In the genomic region with DNA sequence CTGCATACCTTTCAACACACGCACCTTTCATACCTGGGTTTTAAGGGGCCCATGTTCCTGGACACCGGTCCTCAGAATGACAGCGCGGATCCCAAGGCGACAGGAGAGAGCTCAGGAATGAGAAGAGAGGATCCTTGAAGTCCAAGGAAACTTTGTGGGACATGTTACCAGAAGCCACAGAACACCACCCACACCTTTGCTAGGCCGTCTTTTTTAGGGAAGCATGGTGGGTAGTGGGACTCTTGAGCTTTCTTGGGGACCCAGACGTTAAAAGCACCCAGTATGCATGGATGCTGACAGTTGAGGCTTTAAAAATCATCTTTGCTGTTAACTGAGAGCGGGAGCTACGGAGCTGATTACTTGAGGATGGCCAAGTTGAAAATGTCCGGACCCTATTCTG, we compare ENCODE assay signal across 9 mouse cellular contexts. TPM values are rescaled to one million over a fixed set of nuclear protein-coding genes. Genes with fewer than 3 reads are reported as not detected.
A peak's percentile ranks its signal among the peaks of the same experiment; 100 is the strongest.
DNase-seq lines count a peak whose midpoint lies in the region; ATAC-seq and TF ChIP-seq lines count a peak whose summit lies in the region.
"Had no signal": no experiment of that assay in that cellular context is flagged by ENCODE, and none has a peak within 500 bp of the region (broad histone marks: within the 10 kb centered on the region; RNA-seq: fewer than 3 reads in every experiment).

No protein-coding gene starts in this region.

- no peaks in the 10 kb centered on the region for H3K9me3 ChIP-seq in heart, embryonic 12.5 days (replicated peaks)
- no peaks in the 10 kb centered on the region for H3K9me3 ChIP-seq in ES-E14 (ENCODE audit: control insufficient read depth, insufficient read depth, low read depth, low read length)
- no peaks in the 10 kb centered on the region for H3K9me3 ChIP-seq in hindbrain, embryonic 13.5 days
- H3K9me3 ChIP-seq in midbrain, embryonic 12.5 days, result no peaks in the 10 kb centered on the region

- DNase-seq in heart, adult 11 months, result no peak
- no peak for DNase-seq in ES-E14 (ENCODE audit: low read depth, low spot score)
- DNase-seq in right cerebral cortex, postnatal 4 days, result no peak
- no peak for DNase-seq in kidney, adult 18-20 months

- ATAC-seq in heart, embryonic 12.5 days (ENCODE audit: insufficient number of reproducible peaks, low FRiP score), result no peak
- ATAC-seq in hindbrain, embryonic 13.5 days (ENCODE audit: low FRiP score), result no peak
- no peak for ATAC-seq in midbrain, embryonic 12.5 days (ENCODE audit: low FRiP score, low read depth)
- ATAC-seq in megakaryocyte-erythroid progenitor cell, adult 5-6 weeks (replicated peaks; ENCODE audit: low FRiP score, low TSS enrichment, poor library complexity, severe bottlenecking), result no peak

- H3K27me3 ChIP-seq in heart, embryonic 12.5 days (replicated peaks), result peaks cover 51% of the 10 kb centered on the region
- peaks cover 56% of the 10 kb centered on the region for H3K27me3 ChIP-seq in hindbrain, embryonic 13.5 days
- peaks cover 74% of the 10 kb centered on the region for H3K27me3 ChIP-seq in midbrain, embryonic 12.5 days

- no peaks in the 10 kb centered on the region for H3K36me3 ChIP-seq in heart, embryonic 12.5 days
- H3K36me3 ChIP-seq in ES-E14 (ENCODE audit: control insufficient read depth, insufficient read depth, low read length, poor library complexity, severe bottlenecking), result no peaks in the 10 kb centered on the region; the same call in 1 of the 2 replicates
- H3K36me3 ChIP-seq in hindbrain, embryonic 13.5 days, result no peaks in the 10 kb centered on the region
- H3K36me3 ChIP-seq in midbrain, embryonic 12.5 days, result no peaks in the 10 kb centered on the region

- peak overlapping the region; percentile 100 for H3K4me2 ChIP-seq in heart, embryonic 12.5 days
- peak overlapping the region; percentile 87 for H3K4me2 ChIP-seq in hindbrain, embryonic 13.5 days
- H3K4me2 ChIP-seq in midbrain, embryonic 12.5 days (replicated peaks), result peak overlapping the region; percentile 72

- 0 out of 2 replicates have a peak overlapping the region, but pooled peaks have one; percentile 75 for H3K9ac ChIP-seq in heart, embryonic 12.5 days
- H3K9ac ChIP-seq in ES-E14 (ENCODE audit: insufficient read depth, low read depth, low read length, poor library complexity, severe bottlenecking), result peak overlapping the region; percentile 94
- peak overlapping the region; percentile 69; the same call in 1 of the 2 replicates for H3K9ac ChIP-seq in hindbrain, embryonic 13.5 days
- H3K9ac ChIP-seq in midbrain, embryonic 12.5 days (replicated peaks), result no peak overlapping the region
- H3K9ac ChIP-seq: liver, embryonic 14.5 days had no signal

- H3K4me3 ChIP-seq in heart, embryonic 12.5 days, result peak overlapping the region; percentile 60
- peak overlapping the region; percentile 84 to 87 for H3K4me3 ChIP-seq in ES-E14 (ENCODE audit: insufficient read depth in 1 of 2, low read depth in 1 of 2, low read length in 2 of 2, poor library complexity in 1 of 2, severe bottlenecking in 1 of 2)
- H3K4me3 ChIP-seq in hindbrain, embryonic 13.5 days, result peak overlapping the region; percentile 46
- peak overlapping the region; percentile 43 for H3K4me3 ChIP-seq in midbrain, embryonic 12.5 days

- peak overlapping the region; percentile 90; the same call in 1 of the 2 replicates for H3K27ac ChIP-seq in heart, embryonic 12.5 days (ENCODE audit: poor library complexity, severe bottlenecking)
- H3K27ac ChIP-seq in ES-E14 (ENCODE audit: insufficient read depth, low read depth, low read length, poor library complexity, severe bottlenecking), result no peak overlapping the region; the same call in 1 of the 2 replicates
- H3K27ac ChIP-seq in hindbrain, embryonic 13.5 days, result peak overlapping the region; percentile 81
- peak overlapping the region; percentile 84 for H3K27ac ChIP-seq in midbrain, embryonic 12.5 days (replicated peaks)
- H3K27ac ChIP-seq: liver, embryonic 14.5 days had no signal

- 50% methylated on average over 10 of the region's 10 CpGs for WGBS in heart, embryonic 12.5 days
- WGBS in hindbrain, embryonic 13.5 days, result 45% methylated on average over 10 of the region's 10 CpGs
- WGBS in midbrain, embryonic 12.5 days, result 41% methylated on average over 10 of the region's 10 CpGs

- in situ Hi-C loops in ES-E14 (cut with MboI; ENCODE audit: low sequenced_read_pairs in 2 of 2, unreplicated experiment in 2 of 2), result no loop called here

- peaks cover 54% of the 10 kb centered on the region for H3K4me1 ChIP-seq in heart, embryonic 12.5 days (replicated peaks)
- H3K4me1 ChIP-seq in ES-E14 (ENCODE audit: control insufficient read depth in 2 of 2, insufficient read depth in 2 of 2, low read length in 2 of 2, poor library complexity in 1 of 2), result peaks cover 12 to 24% of the 10 kb centered on the region in 2 experiments
- peaks cover 65% of the 10 kb centered on the region for H3K4me1 ChIP-seq in hindbrain, embryonic 13.5 days (replicated peaks)
- H3K4me1 ChIP-seq in midbrain, embryonic 12.5 days, result peaks cover 49% of the 10 kb centered on the region

TF ChIP-seq in ES-E14, 5 proteins besides CTCF, POLR2A, EP300 and RAD21:
- no peak for TF ChIP-seq CHD2 (IDR thresholded peaks at IDR 0.05; ENCODE audit: low read depth, low read length)
- TF ChIP-seq ZC3H11A (IDR thresholded peaks at IDR 0.05; ENCODE audit: borderline replicate concordance, low read depth, low read length), result no peak; the same call in 1 of the 2 replicates
- TF ChIP-seq ZNF384 (IDR thresholded peaks at IDR 0.05; ENCODE audit: low read depth, low read length), result no peak
- TF ChIP-seq HCFC1 (IDR thresholded peaks at IDR 0.05; ENCODE audit: borderline replicate concordance, insufficient read depth, low read length), result no peak
- no peak for TF ChIP-seq MAFK (IDR thresholded peaks at IDR 0.05; ENCODE audit: insufficient read depth, low read depth, low read length)
TF ChIP-seq in ES-E14: peak in this region for 0.

RNA-seq across cellular contexts. Expression of a gene that starts 1.1 kb away (rescaled TPM):
- polyA plus RNA-seq in heart, embryonic 12.5 days (2016; fragmentation: Nextera tagmentation; extraction: Ambion mirVana), result 12.9 and 14.2 TPM in 2 replicates
- 40.9 and 48.7 TPM in 2 replicates for total RNA-seq in ES-E14 (2012; rRNA removed)
- 15.6 and 16.2 TPM in 2 replicates for polyA plus RNA-seq in hindbrain, embryonic 13.5 days (2015; fragmentation: Nextera tagmentation; extraction: Ambion mirVana)
- 13.8 and 17.0 TPM in 2 replicates for polyA plus RNA-seq in midbrain, embryonic 12.5 days (2016; fragmentation: Nextera tagmentation; extraction: Ambion mirVana)
- not detected in 2 replicates for total RNA-seq in megakaryocyte-erythroid progenitor cell, adult 5-6 weeks (2014; fragmentation: Nextera tagmentation)
- total RNA-seq in megakaryocyte-erythroid progenitor cell, adult 5-6 weeks (2017), result not detected in 2 replicates

RNA-seq across cellular contexts. Expression of a gene that starts 16.2 kb away (rescaled TPM):
- 1,377 and 1,385 TPM in 2 replicates for polyA plus RNA-seq in heart, embryonic 12.5 days (2016; fragmentation: Nextera tagmentation; extraction: Ambion mirVana)
- 390 TPM in 2 replicates for total RNA-seq in ES-E14 (2012; rRNA removed)
- 875 and 879 TPM in 2 replicates for polyA plus RNA-seq in hindbrain, embryonic 13.5 days (2015; fragmentation: Nextera tagmentation; extraction: Ambion mirVana)
- polyA plus RNA-seq in midbrain, embryonic 12.5 days (2016; fragmentation: Nextera tagmentation; extraction: Ambion mirVana), result 705 and 706 TPM in 2 replicates
- 479 and 484 TPM in 2 replicates for total RNA-seq in megakaryocyte-erythroid progenitor cell, adult 5-6 weeks (2014; fragmentation: Nextera tagmentation)
- total RNA-seq in megakaryocyte-erythroid progenitor cell, adult 5-6 weeks (2017), result 60.4 and 80.0 TPM in 2 replicates

RNA-seq across cellular contexts. Expression of a gene that starts 32.4 kb away (rescaled TPM):
- 12.8 TPM in 2 replicates for polyA plus RNA-seq in heart, embryonic 12.5 days (2016; fragmentation: Nextera tagmentation; extraction: Ambion mirVana)
- 10.2 and 10.8 TPM in 2 replicates for total RNA-seq in ES-E14 (2012; rRNA removed)
- 21.6 and 22.4 TPM in 2 replicates for polyA plus RNA-seq in hindbrain, embryonic 13.5 days (2015; fragmentation: Nextera tagmentation; extraction: Ambion mirVana)
- 21.0 TPM in 2 replicates for polyA plus RNA-seq in midbrain, embryonic 12.5 days (2016; fragmentation: Nextera tagmentation; extraction: Ambion mirVana)
- 12.1 and 12.7 TPM in 2 replicates for total RNA-seq in megakaryocyte-erythroid progenitor cell, adult 5-6 weeks (2014; fragmentation: Nextera tagmentation)
- 9.2 and 10.0 TPM in 2 replicates for total RNA-seq in megakaryocyte-erythroid progenitor cell, adult 5-6 weeks (2017)

RNA-seq across cellular contexts. Expression of a gene that starts 37.0 kb away (rescaled TPM):
- 11.8 and 12.3 TPM in 2 replicates for polyA plus RNA-seq in heart, embryonic 12.5 days (2016; fragmentation: Nextera tagmentation; extraction: Ambion mirVana)
- total RNA-seq in ES-E14 (2012; rRNA removed), result 50.4 and 67.3 TPM in 2 replicates
- 86.3 and 94.6 TPM in 2 replicates for polyA plus RNA-seq in hindbrain, embryonic 13.5 days (2015; fragmentation: Nextera tagmentation; extraction: Ambion mirVana)
- 48.6 and 49.8 TPM in 2 replicates for polyA plus RNA-seq in midbrain, embryonic 12.5 days (2016; fragmentation: Nextera tagmentation; extraction: Ambion mirVana)
- total RNA-seq in megakaryocyte-erythroid progenitor cell, adult 5-6 weeks (2014; fragmentation: Nextera tagmentation), result not detected in 2 replicates
- not detected in 2 replicates for total RNA-seq in megakaryocyte-erythroid progenitor cell, adult 5-6 weeks (2017)

RNA-seq across cellular contexts. Expression of a gene that starts 47.7 kb away (rescaled TPM):
- polyA plus RNA-seq in heart, embryonic 12.5 days (2016; fragmentation: Nextera tagmentation; extraction: Ambion mirVana), result 75.6 and 82.6 TPM in 2 replicates
- 42.3 and 45.2 TPM in 2 replicates for total RNA-seq in ES-E14 (2012; rRNA removed)
- polyA plus RNA-seq in hindbrain, embryonic 13.5 days (2015; fragmentation: Nextera tagmentation; extraction: Ambion mirVana), result 67.9 and 75.2 TPM in 2 replicates
- 65.7 and 67.3 TPM in 2 replicates for polyA plus RNA-seq in midbrain, embryonic 12.5 days (2016; fragmentation: Nextera tagmentation; extraction: Ambion mirVana)
- 13.5 and 16.6 TPM in 2 replicates for total RNA-seq in megakaryocyte-erythroid progenitor cell, adult 5-6 weeks (2014; fragmentation: Nextera tagmentation)
- total RNA-seq in megakaryocyte-erythroid progenitor cell, adult 5-6 weeks (2017), result 6.6 and 6.7 TPM in 2 replicates
